Mouse (Mus musculus) CH12.LX (cell line): ENCODE results near the gene Gm20388. TPM values are rescaled to one million over a fixed set of nuclear protein-coding genes. Genes with fewer than 3 reads are reported as not detected.

Source experiments
- DNase-seq: peaks from one replicate; pipeline ENCODE4 v3.0.0-alpha.2; 2013; ENCODE audit errors: extremely low read depth
- H3K27ac ChIP-seq: 2 replicates; pipeline ENCODE4 v1.5.1; 2012; ENCODE audit warnings: low read depth, mild to moderate bottlenecking, control low read depth, moderate library complexity; ENCODE audit not compliant: insufficient read depth
- H3K27me3 ChIP-seq: replicated peaks from 2 replicates; pipeline ENCODE3; 2012; ENCODE audit warnings: inconsistent platforms
- H3K36me3 ChIP-seq, 2 experiments: replicated peaks in 1 of 2; 2 replicates each; pipeline versions ENCODE3 to v1.6.1; 2012; ENCODE audit warnings: inconsistent platforms in 1 of 2, low read length in 1 of 2, mild to moderate bottlenecking in 1 of 2, mixed read lengths in 1 of 2, moderate library complexity in 1 of 2; ENCODE audit not compliant: control insufficient read depth in 1 of 2, insufficient read depth in 1 of 2
- H3K4me1 ChIP-seq, 2 experiments: 2 replicates each; pipeline ENCODE4 v1.6.1; 2012; ENCODE audit warnings: inconsistent platforms in 1 of 2, moderate library complexity in 1 of 2; ENCODE audit not compliant: insufficient read depth in 2 of 2, control insufficient read depth in 1 of 2
- H3K4me2 ChIP-seq: 2 replicates; pipeline ENCODE4 v1.6.1; 2012; ENCODE audit warnings: low read depth, mild to moderate bottlenecking, control low read depth; ENCODE audit not compliant: poor library complexity, insufficient read depth, severe bottlenecking
- H3K4me3 ChIP-seq, 3 experiments: fragments of 150-350 bp in 1 of 3; sonication (generic) in 1 of 3; replicated peaks in 1 of 3; 2 replicates each; pipeline versions ENCODE3 to v1.5.1; 2011 to 2012; ENCODE audit warnings: low read depth in 2 of 3, low read length in 2 of 3, mild to moderate bottlenecking in 2 of 3, moderate library complexity in 2 of 3, control low read depth in 1 of 3, improper control_type of control experiment in 1 of 3, inconsistent platforms in 1 of 3, mixed read lengths in 1 of 3; ENCODE audit not compliant: poor library complexity in 1 of 3
- H3K79me2 ChIP-seq: replicated peaks from 2 replicates; pipeline ENCODE4 v1.6.1; 2012; ENCODE audit warnings: mild to moderate bottlenecking, moderate library complexity; ENCODE audit not compliant: control insufficient read depth, poor library complexity, insufficient read depth, severe bottlenecking; ENCODE audit errors: extremely low read depth
- H3K9ac ChIP-seq: 2 replicates; pipeline ENCODE4 v1.6.1; 2012; ENCODE audit warnings: low read depth, mild to moderate bottlenecking, control low read depth, moderate library complexity; ENCODE audit not compliant: insufficient read depth
- H3K9me3 ChIP-seq: replicated peaks from 2 replicates; pipeline ENCODE3; 2012; ENCODE audit warnings: low read length, inconsistent platforms, mixed read lengths
- CHD1 ChIP-seq: IDR thresholded peaks from 2 replicates; pipeline ENCODE4 v1.6.1; 2012; ENCODE audit warnings: low read depth, low read length, improper control_type of control experiment, inconsistent platforms
- CHD2 ChIP-seq: IDR thresholded peaks from 2 replicates; pipeline ENCODE4 v1.6.1; 2011; ENCODE audit warnings: low read length, improper control_type of control experiment
- ELF1 ChIP-seq: IDR thresholded peaks from 2 replicates; pipeline ENCODE4 v1.6.1; 2014; ENCODE audit warnings: low read depth, mild to moderate bottlenecking, inconsistent platforms, low read length, improper control_type of control experiment
- ETS1 ChIP-seq: conservative IDR thresholded peaks from 2 replicates; pipeline ENCODE4 v1.6.1; 2012; ENCODE audit warnings: low read depth, mild to moderate bottlenecking, inconsistent platforms, low read length, improper control_type of control experiment, moderate library complexity
- GABPA ChIP-seq: IDR thresholded peaks from 2 replicates; pipeline ENCODE4 v1.6.1; 2012; ENCODE audit warnings: low read depth, low read length, improper control_type of control experiment, inconsistent platforms; ENCODE audit not compliant: insufficient replicate concordance
- HCFC1 ChIP-seq: IDR thresholded peaks from 2 replicates; pipeline ENCODE4 v1.6.1; 2012; ENCODE audit warnings: low read depth, mild to moderate bottlenecking, inconsistent platforms, low read length, improper control_type of control experiment
- IRF4 ChIP-seq: IDR thresholded peaks from 2 replicates; pipeline ENCODE4 v1.6.1; 2014; ENCODE audit warnings: low read depth, mild to moderate bottlenecking, inconsistent platforms, low read length, improper control_type of control experiment
- JUN ChIP-seq: IDR thresholded peaks from 2 replicates; pipeline ENCODE4 v1.6.1; 2011; ENCODE audit warnings: low read depth, mild to moderate bottlenecking, low read length, improper control_type of control experiment, moderate library complexity; ENCODE audit not compliant: insufficient read depth
- KAT2A ChIP-seq: IDR thresholded peaks from 2 replicates; pipeline ENCODE4 v1.6.1; 2012; ENCODE audit warnings: low read length, improper control_type of control experiment, inconsistent platforms; ENCODE audit not compliant: insufficient replicate concordance
- MAFK ChIP-seq: IDR thresholded peaks from 2 replicates; pipeline ENCODE4 v1.6.1; 2011; ENCODE audit warnings: low read length, improper control_type of control experiment; ENCODE audit not compliant: insufficient replicate concordance
- MEF2A ChIP-seq: IDR thresholded peaks from 2 replicates; pipeline ENCODE4 v1.6.1; 2014; ENCODE audit warnings: low read depth, mild to moderate bottlenecking, inconsistent platforms, low read length, improper control_type of control experiment, borderline replicate concordance
- MYC ChIP-seq: IDR thresholded peaks from 2 replicates; pipeline ENCODE4 v1.6.1; 2011; ENCODE audit warnings: low read depth, mild to moderate bottlenecking, improper control_type of control experiment, low read length
- NRF1 ChIP-seq: IDR thresholded peaks from 2 replicates; pipeline ENCODE4 v1.6.1; 2014; ENCODE audit warnings: low read depth, mild to moderate bottlenecking, inconsistent platforms, low read length, improper control_type of control experiment, moderate library complexity
- PAX5 ChIP-seq: IDR thresholded peaks from 2 replicates; pipeline ENCODE4 v1.6.1; 2012; ENCODE audit warnings: low read length, inconsistent platforms, mixed read lengths
- POLR2AphosphoS2 ChIP-seq: IDR thresholded peaks from 2 replicates; pipeline ENCODE4 v1.6.1; 2011; ENCODE audit warnings: low read depth, low read length, improper control_type of control experiment
- SIN3A ChIP-seq: IDR thresholded peaks from 2 replicates; pipeline ENCODE4 v1.6.1; 2012; ENCODE audit warnings: low read length, improper control_type of control experiment, inconsistent platforms
- TBP ChIP-seq: conservative IDR thresholded peaks from 2 replicates; pipeline ENCODE4 v1.6.1; 2011; ENCODE audit warnings: low read depth, low read length, improper control_type of control experiment
- UBTF ChIP-seq: IDR thresholded peaks from 2 replicates; pipeline ENCODE4 v1.6.1; 2012; ENCODE audit warnings: low read depth, mild to moderate bottlenecking, inconsistent platforms, low read length, improper control_type of control experiment, moderate library complexity
- USF2 ChIP-seq: conservative IDR thresholded peaks from 2 replicates; pipeline ENCODE4 v1.6.1; 2011; ENCODE audit warnings: low read depth, low read length, improper control_type of control experiment
- ZMIZ1 ChIP-seq: IDR thresholded peaks from 2 replicates; pipeline ENCODE4 v1.6.1; 2012; ENCODE audit warnings: low read depth, mild to moderate bottlenecking, inconsistent platforms, low read length, improper control_type of control experiment
- ZNF384 ChIP-seq: IDR thresholded peaks from 2 replicates; pipeline ENCODE4 v1.6.1; 2012; ENCODE audit warnings: low read depth, low read length, improper control_type of control experiment, inconsistent platforms
- dilution Hi-C: fragments of 300-500 bp; cut with MboI; formaldehyde crosslinking; loops from 2 replicates; pipeline ENCODE4 v1.14.3; 2020; ENCODE audit warnings: low sequenced_read_pairs; ENCODE audit not compliant: extremely low pct_unique_long_range_greater_than_20kb, extremely low pct_ligation_motif_present
- in situ Hi-C: fragments of 300-500 bp; cut with MboI; formaldehyde crosslinking; loops from 3 replicates; pipeline ENCODE4 v1.14.3; 2019; ENCODE audit warnings: low sequenced_read_pairs, low pct_ligation_motif_present, low pct_unique_long_range_greater_than_20kb, mixed read lengths
- polyA plus RNA-seq: library from polyadenylated mRNA; unstranded; fragments of >175 nt; gene quantifications from 2 replicates; pipeline ENCODE4 v1.2.1, GENCODE M21; 2012; ENCODE audit warnings: low read depth; ENCODE audit not compliant: insufficient read length
- total RNA-seq, 2 experiments: library from RNA; depleted of rRNA; stranded (reverse); fragments of 300-350 nt in 1 of 2; fragments of >200 nt in 1 of 2; gene quantifications; 2 replicates each; pipeline ENCODE4 v1.2.3; 2012 to 2014

Gm20388 gene
- total and polyA plus RNA-seq, 3 experiments: 14.8 to 26.3 (median 22.2) TPM

DNA sequence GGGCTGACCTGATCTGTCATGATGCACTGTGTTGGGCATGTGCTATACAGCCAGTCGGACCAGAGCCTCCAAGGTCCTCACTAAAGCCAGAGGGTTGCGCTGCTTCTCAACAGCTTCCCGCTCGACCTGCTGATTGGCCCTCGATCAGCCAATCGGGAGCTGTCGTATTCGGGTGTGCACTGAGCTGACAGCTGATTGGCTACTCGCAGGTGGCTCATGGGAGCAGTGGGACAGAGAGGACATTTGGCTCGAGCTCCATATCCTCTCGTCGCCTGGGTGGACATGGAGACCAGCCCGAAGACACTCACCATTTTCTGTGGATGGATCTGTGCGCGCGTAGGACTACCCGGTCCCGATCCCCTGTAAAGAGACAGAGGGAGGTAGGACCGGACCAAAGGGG lies 1631.2 kb downstream of the Gm20388 start:
- dilution Hi-C loops: no loop called here
- no peak overlapping the region for H3K4me2 ChIP-seq
- TF ChIP-seq USF2 (no peak), MAFK (no peak)

DNA sequence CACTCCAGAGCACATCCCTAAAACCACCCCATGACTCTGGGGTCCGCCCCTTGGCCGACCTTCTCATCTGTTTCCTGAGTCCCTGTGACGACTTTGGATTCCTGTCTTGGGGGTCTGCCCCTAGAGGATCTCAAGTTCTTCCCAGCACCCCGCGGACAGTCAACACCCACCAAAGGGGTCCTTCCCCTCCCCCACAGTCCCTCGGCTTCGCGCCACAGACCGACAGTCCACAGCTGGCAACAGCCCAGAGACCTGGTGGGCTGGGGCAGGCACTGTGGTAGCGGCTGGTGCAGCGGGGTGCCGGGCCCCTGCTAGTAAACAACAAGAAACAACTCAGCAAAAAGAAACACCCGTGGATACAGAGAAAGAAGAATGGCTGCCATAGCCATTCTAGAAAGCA lies 1632.3 kb downstream of the Gm20388 start:
- DNase-seq: no peak
- Histone ChIP-seq H3K27me3 (peaks cover 55% of the 10 kb centered on the region), H3K9ac (no peak overlapping the region), H3K27ac (no peak overlapping the region), H3K79me2 (no peaks in the 10 kb centered on the region), H3K9me3 (peaks cover 8% of the 10 kb centered on the region), H3K4me3 (no peak overlapping the region), H3K4me1 (peaks cover 0 to 7% of the 10 kb centered on the region in 2 experiments; a peak in 2 of 4 replicates), H3K4me2 (no peak overlapping the region), H3K36me3 (no peaks in the 10 kb centered on the region)
- dilution Hi-C loops (no loop called here), in situ Hi-C loops (loop anchor here (10.0 kb wide), 1 partner anchor 142 kb away; no protein-coding TSS in a partner anchor)
- TF ChIP-seq ELF1: no peak
- TF ChIP-seq ETS1: no peak
- no peak for TF ChIP-seq CHD1
- TF ChIP-seq ZMIZ1: no peak
- TF ChIP-seq PAX5: no peak
- TF ChIP-seq NRF1: no peak
- TF ChIP-seq HCFC1: no peak
- TF ChIP-seq IRF4: no peak
- TF ChIP-seq UBTF: no peak
- TF ChIP-seq TBP: no peak
- no peak for TF ChIP-seq ZNF384
- TF ChIP-seq POLR2AphosphoS2: no peak
- no peak for TF ChIP-seq JUN
- no peak for TF ChIP-seq CHD2
- no peak for TF ChIP-seq MEF2A
- TF ChIP-seq SIN3A: no peak
- TF ChIP-seq GABPA: no peak
- TF ChIP-seq MYC: no peak
- no peak for TF ChIP-seq MAFK
- TF ChIP-seq KAT2A: no peak

More for the DNA sequence above, 1631.2 kb downstream of the Gm20388 start:
- Histone ChIP-seq H3K4me1 (peaks cover 0 to 5% of the 10 kb centered on the region in 2 experiments; a peak in 2 of 4 replicates), H3K27me3 (peaks cover 54% of the 10 kb centered on the region), H3K79me2 (no peaks in the 10 kb centered on the region), H3K36me3 (no peaks in the 10 kb centered on the region), H3K4me3 (no peak overlapping the region), H3K9ac (no peak overlapping the region), H3K27ac (no peak overlapping the region), H3K9me3 (peaks cover 8% of the 10 kb centered on the region)
- DNase-seq: no peak
- in situ Hi-C loops: loop anchor here (10.0 kb wide), 1 partner anchor 143 kb away; no protein-coding TSS in a partner anchor
